Mouse (Mus musculus): Measurements from ENCODE around the gene Ankrd13a.

Ankrd13a gene

DNA sequence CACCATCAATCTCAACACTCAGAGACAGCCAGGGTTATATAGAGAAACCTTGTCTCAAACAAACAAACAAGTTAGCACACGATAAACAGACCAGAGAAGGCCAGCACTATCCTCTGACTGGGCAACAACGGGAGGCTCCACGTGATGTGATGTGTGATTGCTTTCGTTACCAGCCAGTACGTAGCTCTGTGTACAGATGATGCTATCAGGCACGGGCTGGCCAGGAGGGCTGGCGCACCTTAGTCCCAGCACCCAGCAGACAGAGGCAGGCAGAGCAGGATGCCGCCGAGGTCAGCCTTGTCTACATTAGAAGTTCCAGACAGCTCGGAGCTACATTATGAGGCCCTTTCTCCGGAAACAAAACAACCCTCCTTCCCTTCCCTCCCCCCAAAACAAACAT is 25.4 kb downstream of the Ankrd13a start:
- no peak for DNase-seq (ENCODE audit: low read depth, low spot score)

DNA sequence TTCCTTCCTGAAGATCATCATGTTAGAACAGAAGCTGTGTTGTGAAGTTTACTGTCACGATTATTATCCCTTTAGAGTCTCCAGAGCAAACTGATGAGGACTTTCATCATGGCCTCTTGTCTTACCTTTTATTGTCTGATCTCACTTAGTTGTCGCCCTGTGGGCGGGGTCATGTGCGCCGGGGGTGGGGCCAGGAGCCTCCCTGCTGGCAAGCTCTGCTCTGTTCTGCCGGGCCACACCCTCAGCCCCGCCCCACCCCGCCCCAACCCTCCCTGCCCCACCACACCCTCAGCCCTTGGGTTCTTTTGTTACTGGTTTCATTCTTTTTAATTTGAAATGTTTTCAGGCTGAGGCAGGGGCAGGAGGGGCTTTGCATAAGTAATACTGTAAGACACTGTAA is 26.6 kb downstream of the Ankrd13a start:
- no peak for DNase-seq (ENCODE audit: low read depth, low spot score)

DNA sequence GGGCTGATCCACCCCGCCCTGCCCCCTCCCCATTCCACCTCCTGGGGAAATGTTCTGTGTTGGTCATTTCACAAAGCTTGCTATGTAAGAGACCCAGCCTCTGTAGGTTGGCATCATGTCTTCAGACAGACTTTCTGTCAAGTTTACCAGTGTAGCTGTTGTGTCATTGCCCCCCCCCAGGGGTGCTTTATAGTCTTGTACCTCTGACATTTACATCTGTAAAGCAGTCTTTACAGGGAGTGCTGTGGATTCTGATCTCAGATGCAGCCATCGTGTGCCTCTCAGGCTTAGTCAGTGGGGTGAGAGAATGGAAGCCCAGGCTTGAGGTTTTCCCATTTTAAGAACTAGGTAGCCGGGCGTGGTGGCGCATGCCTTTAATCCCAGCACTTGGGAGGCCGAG is 27.4 kb downstream of the Ankrd13a start:
- no peak for DNase-seq (ENCODE audit: low read depth, low spot score)

DNA sequence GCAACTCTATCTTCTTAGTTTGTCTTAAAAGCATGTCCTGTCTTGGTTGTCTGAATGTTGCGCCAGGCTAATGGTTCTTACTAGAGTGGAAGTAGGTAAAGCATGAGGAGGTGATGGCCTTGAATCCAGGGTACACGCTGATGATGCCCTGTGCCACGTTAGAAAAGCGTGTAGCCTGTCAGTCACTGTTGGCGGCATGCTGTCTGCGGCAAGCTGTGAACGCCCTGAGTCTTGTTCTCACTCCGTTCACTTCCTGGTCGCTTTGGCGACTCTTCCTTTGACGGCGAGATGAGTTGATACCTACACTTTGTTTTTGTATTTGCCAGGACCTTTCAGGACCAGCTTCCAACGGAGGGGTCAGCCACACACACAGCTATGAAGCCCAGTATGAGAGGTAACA is 28.8 kb downstream of the Ankrd13a start:
- no peak for DNase-seq (ENCODE audit: low read depth, low spot score)

DNA sequence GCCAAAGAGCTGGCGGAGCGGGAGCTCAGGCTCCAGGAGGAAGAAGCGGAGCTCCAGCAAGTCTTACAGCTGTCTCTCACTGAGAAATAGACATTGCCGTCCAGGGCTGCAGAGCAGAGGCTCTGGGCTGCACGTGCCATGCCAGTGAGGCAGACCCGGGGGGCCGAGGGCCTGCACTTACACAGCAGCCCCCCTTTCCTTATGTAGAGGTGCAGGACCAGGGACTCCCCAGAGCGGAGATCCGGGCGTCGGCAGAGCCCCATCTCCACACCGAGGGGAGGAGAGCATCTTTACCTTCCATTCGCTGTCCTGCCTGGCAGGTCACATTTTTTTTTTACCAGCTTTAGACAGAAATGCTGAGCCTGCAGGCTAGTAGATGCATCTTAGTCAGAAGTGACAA is 29.9 kb downstream of the Ankrd13a start:
- no peak for DNase-seq (ENCODE audit: low read depth, low spot score)

DNA sequence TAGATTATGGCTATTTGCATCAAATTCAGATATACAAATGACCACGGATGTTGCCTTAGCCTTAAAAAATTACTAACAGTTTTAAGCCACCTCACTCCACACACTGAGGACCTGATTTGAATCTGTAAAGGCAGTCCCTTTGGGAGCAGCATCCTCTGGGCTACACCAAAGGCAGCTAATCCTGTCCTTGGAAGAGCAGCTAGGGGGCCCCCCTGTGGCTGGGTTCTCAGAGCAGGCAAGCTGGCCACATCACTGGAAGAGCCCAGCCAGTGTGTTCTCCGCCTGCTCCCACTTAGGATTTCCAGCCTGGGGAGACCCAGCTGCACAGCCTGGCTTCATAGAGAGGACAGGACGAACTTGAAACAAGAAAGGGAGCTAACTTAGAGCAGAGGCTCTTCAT is 30.5 kb downstream of the Ankrd13a start:
- no peak for DNase-seq (ENCODE audit: low read depth, low spot score)

DNA sequence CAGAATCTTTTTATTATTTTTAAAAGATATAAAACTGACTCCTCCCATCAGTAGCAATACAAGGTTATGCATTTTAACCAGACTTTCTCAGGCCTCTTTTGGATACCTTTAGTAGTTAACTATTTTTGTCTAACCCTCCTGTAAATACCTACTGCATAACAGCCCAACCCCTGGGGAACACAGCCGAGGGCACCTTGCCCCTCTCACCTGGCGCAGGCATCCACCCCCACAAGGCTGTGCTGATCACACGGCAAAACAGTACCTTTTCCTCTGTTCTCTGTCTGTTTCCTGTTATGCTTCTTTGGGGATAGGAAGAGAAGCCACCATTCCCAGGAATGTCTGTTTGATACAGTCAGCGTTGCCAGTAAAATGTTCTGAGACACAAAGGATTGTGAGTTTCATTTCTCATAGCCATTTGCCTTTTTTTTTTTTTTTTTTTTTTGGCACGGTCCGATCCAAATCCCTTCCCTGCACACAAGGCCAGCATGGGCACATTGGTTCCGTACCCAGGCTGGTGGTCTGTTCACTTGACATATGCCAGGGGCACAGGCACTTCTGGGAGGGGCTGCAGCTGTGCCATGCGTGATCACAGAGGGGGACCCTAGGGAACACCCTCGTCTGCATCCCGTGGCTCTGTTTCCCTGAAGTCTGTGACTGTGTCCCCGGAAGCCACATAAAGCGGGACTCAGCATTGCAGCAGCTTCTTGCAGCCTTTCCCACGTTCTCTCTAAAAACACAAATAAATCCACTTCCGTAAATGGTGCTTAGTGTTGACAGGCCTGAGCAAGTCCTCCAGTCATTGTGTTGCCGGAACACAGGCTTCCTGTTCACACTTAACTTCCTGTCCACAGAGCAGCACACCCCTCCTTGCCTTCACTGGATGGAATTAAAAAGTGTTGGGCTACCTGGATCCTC is 31.2 kb downstream of the Ankrd13a start:
- DNase-seq (ENCODE audit: low read depth, low spot score): no peak

DNA sequence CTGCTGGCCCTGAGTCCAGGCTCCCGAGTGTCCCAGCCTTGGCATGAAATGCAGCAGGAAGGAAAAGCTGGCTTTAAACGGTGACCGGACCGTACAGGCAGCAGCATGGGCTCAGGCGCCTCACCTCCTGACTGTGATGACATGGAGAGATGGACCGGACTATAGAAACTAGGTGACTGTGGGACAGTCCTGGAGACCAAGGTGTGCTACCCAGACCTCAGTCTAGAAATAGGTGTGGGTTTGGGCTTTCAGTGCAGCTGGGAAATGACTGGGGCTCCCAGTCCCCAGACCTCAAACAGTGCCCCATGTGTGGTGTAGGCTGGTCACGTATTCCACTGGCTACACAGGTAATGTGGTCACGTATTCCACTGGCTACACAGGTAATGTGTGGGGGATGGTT is 32.2 kb downstream of the Ankrd13a start:
- no peak for DNase-seq (ENCODE audit: low read depth, low spot score)

DNA sequence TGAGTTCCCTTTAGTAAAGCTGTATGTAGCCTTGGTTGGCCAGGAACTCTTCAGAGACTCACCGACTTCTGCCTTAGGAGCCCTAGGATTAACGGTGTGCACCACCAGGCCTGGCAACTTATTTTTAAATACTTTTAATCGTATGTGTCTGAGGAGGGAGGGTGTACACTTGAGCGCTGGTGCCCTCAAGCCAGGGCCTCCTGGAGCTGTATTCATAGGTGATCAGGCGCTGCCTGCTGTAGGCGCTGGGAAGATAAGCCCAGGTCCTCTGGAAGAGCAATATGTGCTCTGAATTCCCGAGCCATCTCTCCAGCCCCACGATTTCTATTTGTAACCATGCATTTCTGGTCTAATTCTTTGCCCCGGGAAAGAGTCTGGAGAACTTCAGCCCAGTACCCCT is 32.6 kb downstream of the Ankrd13a start:
- no peak for DNase-seq (ENCODE audit: low read depth, low spot score)

DNA sequence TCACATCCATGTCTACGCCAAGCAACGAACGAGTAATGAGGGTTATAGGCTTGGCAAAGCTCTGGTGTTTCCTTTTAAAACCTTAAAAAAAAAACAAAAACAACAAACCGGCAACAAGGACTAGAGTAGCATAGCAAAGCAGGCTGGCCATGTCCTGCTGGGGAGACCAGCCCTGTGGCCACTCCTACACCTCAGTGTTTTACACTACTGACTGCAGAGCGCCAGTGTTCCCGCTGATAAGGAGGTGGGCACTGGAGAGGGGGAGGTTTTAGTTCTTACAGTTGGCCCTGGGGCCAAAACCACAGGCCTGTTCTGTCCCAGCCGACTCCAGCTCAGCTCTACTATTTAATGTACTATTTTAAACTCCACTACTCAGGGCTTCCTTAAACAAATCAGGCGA is 33.0 kb downstream of the Ankrd13a start:
- DNase-seq (ENCODE audit: low read depth, low spot score): no peak

DNA sequence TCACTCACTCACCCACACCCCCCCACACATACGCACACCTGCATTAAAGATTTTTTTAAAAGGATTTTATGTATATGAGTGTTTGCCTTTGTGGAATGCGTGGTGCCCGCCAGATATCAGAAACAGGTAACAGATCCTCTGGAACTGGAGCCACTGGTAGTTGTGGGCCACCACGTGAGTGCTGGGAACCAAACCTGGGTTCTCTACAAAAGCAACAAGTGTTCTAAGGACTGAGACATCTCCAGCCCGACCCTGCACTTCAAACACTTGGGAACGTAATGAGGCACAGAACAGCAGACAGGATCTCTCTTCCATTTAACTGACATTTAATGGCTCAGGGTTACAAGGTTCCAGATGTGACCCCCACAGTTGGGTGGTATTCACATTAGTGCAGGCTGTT is 33.4 kb downstream of the Ankrd13a start:
- DNase-seq (ENCODE audit: low read depth, low spot score): no peak

DNA sequence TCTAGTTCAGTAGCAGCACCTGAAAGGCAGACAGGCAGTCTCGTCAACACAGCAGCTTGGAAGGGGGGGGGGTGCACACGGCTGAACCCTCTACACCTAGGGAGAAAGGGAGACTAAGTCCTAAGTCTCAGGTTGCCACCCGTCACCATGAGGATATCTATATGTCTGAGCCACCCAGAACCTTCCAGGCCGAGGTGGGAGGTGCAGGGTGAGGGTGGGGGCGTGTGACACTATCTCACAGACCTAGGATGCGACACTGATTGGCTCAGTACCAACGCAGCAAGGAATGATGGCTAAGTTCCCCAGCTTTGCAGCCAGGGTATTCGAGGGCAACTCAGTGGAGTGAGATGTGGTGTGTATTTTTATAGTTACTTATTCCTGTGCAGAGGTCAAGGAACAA is 33.9 kb downstream of the Ankrd13a start:
- no peak for DNase-seq (ENCODE audit: low read depth, low spot score)

DNA sequence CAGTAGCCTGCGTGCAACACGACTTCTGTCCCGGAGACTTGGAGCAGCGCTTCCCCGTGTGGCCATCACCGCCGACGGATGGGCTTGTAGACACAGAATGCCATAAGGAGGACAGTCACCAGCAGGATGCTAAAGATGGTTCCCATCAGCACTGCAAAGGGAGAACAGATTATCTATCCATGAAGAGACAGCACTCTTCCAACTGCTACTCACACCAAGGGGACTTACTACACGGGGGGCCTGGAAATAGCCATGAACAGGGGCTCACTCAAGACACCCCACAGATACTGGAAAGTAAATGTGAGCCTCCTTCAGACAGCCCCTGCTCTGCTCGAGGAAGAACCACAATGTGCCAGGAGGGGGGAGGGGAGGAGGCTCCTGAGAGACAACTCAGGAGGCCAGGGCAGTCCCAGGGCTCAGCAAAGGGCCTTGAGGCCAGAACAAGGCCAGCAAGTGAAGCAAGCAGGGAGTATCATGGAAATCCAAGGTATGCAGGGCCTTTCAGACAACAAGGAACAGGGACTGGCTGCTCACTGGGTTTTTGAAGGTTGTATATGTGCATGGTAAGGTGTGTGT is 34.8 kb downstream of the Ankrd13a start:
- DNase-seq (ENCODE audit: low read depth, low spot score): no peak

DNA sequence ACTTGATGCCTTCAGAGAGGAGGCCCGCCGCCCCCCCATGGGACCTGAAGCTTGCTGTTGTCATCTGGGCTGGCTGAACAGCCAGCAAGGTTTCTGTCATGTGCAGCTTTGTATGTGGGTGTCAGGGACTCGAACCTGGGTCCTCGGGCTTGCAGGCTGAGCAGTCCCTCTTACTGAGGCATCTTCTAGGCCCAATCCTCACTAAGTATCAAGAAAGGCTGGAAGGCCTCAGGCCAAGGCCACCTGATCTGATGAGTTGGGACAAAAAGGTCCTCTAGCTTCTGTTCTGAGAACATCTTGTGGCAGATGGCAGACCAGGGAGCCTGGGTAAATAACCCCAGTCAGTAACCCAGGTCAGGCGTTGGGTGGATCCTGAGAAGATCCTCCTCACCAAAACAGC is 35.3 kb downstream of the Ankrd13a start:
- DNase-seq (ENCODE audit: low read depth, low spot score): no peak

DNA sequence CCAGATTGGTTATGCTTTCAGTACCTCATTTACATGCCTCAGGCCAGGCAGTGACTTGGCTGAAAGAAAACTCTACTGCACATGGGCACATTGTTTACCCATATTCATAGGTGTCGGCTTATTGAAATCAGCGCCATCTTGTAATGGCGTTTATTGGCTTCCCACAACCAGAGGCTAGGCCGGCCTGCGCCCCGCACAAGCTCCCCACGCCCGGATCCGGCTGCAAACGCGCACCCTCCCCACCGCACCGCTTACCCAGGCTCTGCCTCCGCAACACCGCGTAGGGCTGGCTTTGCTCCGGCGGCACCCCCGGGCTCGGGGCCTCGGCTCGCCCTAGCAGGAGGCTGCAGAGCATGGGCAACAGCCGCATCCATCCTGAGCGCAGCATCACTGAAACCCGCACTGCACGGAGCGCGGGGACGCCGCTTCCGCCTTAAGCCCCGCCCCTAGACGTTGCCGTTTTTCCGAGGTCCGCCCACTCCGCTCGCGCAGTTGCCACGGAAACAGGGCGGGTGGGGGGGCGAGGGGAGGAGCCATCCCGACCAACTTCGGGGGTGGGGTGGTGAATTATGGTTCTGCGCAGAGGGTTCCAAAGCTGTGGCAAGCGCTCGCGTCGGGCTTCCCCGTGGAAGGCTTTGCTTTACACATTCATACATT is 39.2 kb downstream of the Ankrd13a start:
- DNase-seq (ENCODE audit: low read depth, low spot score): peak; percentile 82

DNA sequence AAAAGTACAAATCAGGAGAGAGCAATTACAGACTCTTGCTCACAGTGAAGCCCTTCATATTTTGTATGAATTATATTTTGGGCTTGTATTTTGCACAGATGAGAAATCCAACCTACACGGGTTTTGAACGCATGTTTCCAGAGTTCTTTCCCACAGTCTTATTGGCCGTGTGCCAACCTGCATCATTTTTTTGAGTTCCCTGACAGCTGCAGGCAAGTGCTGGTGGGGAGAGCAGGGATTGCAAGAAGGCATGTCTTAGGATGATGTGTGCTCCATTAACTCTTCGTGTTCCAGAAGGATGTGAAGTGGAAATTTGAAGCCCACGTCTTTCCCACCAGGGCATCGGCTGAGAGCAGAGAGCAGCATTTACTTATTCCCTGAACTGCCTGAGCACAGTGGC is 42.1 kb downstream of the Ankrd13a start:
- DNase-seq (ENCODE audit: low read depth, low spot score): no peak

DNA sequence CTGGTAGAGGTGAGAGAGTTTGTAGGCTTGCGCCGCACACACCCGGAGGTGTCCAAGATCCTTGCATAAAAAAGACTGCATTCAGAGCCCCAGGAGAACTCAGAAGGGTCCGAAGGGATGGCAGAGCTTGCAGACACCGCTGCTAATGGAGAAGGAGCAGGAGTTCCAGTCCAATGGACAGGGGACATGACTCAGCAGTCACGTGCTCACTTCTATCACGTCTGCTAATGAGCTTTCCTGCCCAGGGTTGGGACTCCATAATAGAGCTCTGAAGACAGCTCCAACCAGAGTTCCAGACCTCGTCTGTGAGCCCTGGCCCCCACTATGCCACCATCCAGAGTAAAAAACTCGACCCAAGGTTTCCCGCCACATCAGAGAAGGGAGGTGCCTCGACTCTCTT is 43.6 kb downstream of the Ankrd13a start:
- DNase-seq (ENCODE audit: low read depth, low spot score): no peak

DNA sequence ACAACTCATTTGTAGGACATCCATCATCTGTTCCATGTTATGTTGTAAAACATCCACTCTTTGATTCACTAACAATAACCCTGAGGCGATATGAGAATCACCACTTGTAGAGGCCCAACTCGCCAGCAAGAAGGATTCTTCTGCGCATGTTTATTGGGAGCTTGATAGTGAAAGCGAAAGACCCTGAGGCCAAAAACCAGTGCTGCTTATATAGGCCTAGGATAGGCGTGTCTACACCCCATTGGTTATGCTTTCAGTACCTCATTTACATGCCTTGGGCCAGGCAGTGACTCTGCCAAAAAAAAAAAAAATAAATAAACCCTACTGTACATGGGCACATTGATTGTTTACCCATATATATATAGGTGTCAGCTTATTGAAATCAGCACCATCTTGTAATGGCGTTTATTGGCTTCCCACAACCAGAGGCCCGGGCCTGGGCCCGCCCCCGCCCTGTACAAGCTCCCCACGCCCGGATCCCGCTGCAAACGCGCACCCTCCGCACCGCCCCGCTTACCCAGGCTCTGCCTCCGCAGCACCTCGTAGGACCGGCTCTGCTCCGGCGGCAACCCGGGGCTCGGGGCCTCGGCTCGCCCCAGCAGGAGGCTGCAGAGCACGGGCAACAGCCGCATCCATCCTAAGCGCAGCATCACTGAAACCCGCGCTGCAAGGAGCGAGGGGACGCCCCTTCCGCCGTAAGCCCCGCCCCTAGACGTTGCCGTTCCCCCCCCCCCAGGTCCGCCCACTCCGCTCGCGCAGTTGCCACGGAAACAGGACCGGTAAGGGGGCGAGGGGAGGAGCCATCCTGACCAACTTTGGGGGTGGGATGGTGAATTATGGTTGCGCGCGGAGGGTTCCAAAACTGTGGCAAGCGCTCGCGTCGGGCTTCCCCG is 48.6 kb downstream of the Ankrd13a start, which contains the start of gene 1500011B03Rik:
Gene 1500011B03Rik (minus strand): TSS at position 673 of the 893 bp plus-strand sequence.
- DNase-seq (ENCODE audit: low read depth, low spot score): peak; percentile 64

DNA sequence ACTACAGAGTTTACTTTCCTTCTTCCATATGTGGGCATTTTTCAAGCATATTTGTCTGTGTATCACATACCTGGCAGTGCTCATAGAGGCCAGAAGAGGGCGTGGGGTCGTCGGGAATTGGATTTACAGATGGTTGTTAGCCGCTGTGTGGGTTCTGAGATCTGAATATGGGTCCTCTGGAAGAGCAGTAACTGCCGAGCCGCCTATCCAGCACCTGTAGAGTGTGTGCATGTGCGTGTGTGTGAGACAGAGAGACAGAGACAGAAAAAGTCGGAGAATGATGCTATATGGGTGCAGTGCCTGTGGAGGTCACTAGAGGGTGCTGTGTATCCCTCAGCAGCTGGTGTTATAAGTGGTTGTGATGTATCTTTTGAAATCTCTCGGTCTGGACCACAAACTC is 49.7 kb downstream of the Ankrd13a start:
- DNase-seq (ENCODE audit: low read depth, low spot score): peak; percentile 47

DNA sequence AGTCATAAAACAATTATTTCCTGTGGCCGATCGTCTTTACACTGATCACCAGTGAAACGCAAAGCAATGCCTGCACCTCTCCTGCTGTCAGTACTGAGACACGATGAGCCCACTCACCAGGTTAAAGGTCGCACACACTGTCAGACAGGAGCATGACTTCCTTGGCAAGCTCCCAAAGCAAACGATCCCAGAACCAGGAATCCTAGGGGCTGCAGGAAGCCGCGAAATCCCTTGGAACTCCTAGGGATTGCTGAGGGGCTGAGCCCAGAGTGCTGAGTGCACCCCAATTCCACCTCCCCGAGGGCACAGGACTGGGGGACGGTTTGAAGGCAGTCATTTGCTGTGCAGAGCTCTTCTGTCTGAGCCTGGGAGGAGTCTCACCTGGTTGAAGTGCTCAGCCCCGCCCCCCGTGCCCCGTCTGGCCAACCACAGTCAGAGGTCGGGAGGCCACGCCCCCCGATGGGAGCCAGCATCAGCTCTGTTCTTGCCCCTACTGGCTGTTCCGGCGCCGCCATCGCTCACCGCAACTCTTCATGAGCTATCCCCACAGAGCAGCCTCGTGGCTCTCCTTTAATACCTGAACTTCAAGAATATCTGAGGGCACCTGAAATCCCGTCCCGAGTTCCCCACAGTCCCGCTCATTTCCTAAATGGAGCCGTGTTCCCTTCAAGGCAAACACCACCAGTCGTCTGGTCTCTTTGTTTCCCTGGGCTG is 51.7 kb downstream of the Ankrd13a start:
- DNase-seq (ENCODE audit: low read depth, low spot score): peak; percentile 76

DNA sequence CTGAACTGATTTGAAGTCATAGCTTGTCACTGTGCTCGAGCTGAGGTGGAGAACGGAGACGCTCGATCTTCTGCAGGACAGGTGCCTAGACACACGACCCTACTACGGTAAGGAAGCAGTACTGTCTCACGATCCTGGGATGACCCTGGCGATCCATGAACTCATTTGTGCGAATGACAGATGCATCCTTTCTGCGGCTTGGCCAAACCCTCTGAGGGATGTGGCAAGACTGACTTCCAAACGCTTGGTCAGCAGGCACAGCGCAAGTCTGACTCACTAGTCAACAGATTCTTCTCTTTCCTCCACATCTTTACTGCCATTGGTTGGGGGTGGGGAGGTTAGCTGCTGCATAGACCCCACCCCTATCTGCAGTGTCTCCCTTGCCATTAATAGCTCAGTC is 53.0 kb downstream of the Ankrd13a start:
- no peak for DNase-seq (ENCODE audit: low read depth, low spot score)
